Mouse (Mus musculus): ENCODE measurements around the gene Ktn1. TPM values are rescaled to one million over a fixed set of nuclear protein-coding genes. Genes with fewer than 3 reads are reported as not detected.

The Ktn1 gene
- polyA plus RNA-seq, 1 experiment from 2014 or later = 86.6 TPM

GRCm38 (mm10) chr14:47665061-47665778 lies 17.0 kb downstream of the Ktn1 start:
- no peaks in the 10 kb centered on the region for H3K9me3 ChIP-seq (replicated peaks; ENCODE audit: control insufficient read depth, low read length)
- H3K27ac ChIP-seq (replicated peaks; ENCODE audit: low read depth, low read length) = no peak overlapping the region
- ATAC-seq (replicated peaks; ENCODE audit: insufficient number of reproducible peaks, low FRiP score, low TSS enrichment, low read depth) (no peak), DNase-seq (ENCODE audit: low spot score) (no peak)
- no peak overlapping the region for H3K4me2 ChIP-seq (ENCODE audit: low read depth, low read length)
- no peaks in the 10 kb centered on the region for H3K36me3 ChIP-seq (replicated peaks; ENCODE audit: control insufficient read depth, insufficient read depth, low read depth, low read length)
- H3K4me3 ChIP-seq (ENCODE audit: low read depth, low read length) = no peak overlapping the region
- 88% methylated on average over 5 of the region's 5 CpGs for WGBS
- no peaks in the 10 kb centered on the region for H3K27me3 ChIP-seq (ENCODE audit: control insufficient read depth, insufficient read depth, low read length)
- H3K4me1 ChIP-seq (ENCODE audit: control insufficient read depth, insufficient read depth, low read length) = no peaks in the 10 kb centered on the region
- H3K9ac ChIP-seq (replicated peaks; ENCODE audit: low read length) = no peak overlapping the region

DNA sequence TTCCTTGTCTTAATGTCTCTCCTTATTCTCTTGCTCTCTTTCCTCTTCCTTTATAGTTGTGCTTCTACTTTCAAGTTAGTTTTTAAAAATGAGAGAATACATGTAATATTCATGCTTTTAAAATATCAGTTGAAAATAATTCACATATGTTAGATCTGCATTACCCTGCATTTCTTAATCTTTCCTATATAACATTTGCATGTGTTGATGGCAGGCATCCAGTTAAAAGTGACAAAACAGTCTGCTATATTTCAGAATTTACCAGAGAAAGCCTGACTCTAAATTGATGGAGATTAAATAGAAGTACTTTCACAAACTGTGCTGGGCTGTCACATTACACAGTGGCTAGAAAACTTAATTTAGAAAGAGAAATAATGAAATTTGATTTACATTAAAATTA lies 19.8 kb downstream of the Ktn1 start:
- no peak overlapping the region for H3K9ac ChIP-seq (replicated peaks; ENCODE audit: low read length)
- no peak overlapping the region for H3K27ac ChIP-seq (replicated peaks; ENCODE audit: low read depth, low read length)
- H3K36me3 ChIP-seq (replicated peaks; ENCODE audit: control insufficient read depth, insufficient read depth, low read depth, low read length) = no peaks in the 10 kb centered on the region
- DNase-seq (ENCODE audit: low spot score) (no peak), ATAC-seq (replicated peaks; ENCODE audit: insufficient number of reproducible peaks, low FRiP score, low TSS enrichment, low read depth) (no peak)
- no peaks in the 10 kb centered on the region for H3K4me1 ChIP-seq (ENCODE audit: control insufficient read depth, insufficient read depth, low read length)
- H3K4me2 ChIP-seq (ENCODE audit: low read depth, low read length) = no peak overlapping the region
- H3K4me3 ChIP-seq (ENCODE audit: low read depth, low read length) = no peak overlapping the region
- H3K9me3 ChIP-seq (replicated peaks; ENCODE audit: control insufficient read depth, low read length) = no peaks in the 10 kb centered on the region
- no peaks in the 10 kb centered on the region for H3K27me3 ChIP-seq (ENCODE audit: control insufficient read depth, insufficient read depth, low read length)

- Histone ChIP-seq H3K4me1 (ENCODE audit: control insufficient read depth, insufficient read depth, low read length) (no peaks in the 10 kb centered on the region), H3K4me2 (ENCODE audit: low read depth, low read length) (no peak overlapping the region), H3K9ac (replicated peaks; ENCODE audit: low read length) (no peak overlapping the region), H3K9me3 (replicated peaks; ENCODE audit: control insufficient read depth, low read length) (no peaks in the 10 kb centered on the region), H3K36me3 (replicated peaks; ENCODE audit: control insufficient read depth, insufficient read depth, low read depth, low read length) (peaks cover 14% of the 10 kb centered on the region), H3K27me3 (ENCODE audit: control insufficient read depth, insufficient read depth, low read length) (no peaks in the 10 kb centered on the region), H3K4me3 (ENCODE audit: low read depth, low read length) (no peak overlapping the region), H3K27ac (replicated peaks; ENCODE audit: low read depth, low read length) (no peak overlapping the region)
- DNase-seq (ENCODE audit: low spot score) (no peak), ATAC-seq (replicated peaks; ENCODE audit: insufficient number of reproducible peaks, low FRiP score, low TSS enrichment, low read depth) (no peak)
- 93% methylated on average over 10 of the region's 10 CpGs for WGBS
Observed at GRCm38 (mm10) chr14:47682886-47683285, 34.6 kb downstream of the Ktn1 start.

- peaks cover 14% of the 10 kb centered on the region for H3K36me3 ChIP-seq (replicated peaks; ENCODE audit: control insufficient read depth, insufficient read depth, low read depth, low read length)
- H3K4me3 ChIP-seq (ENCODE audit: low read depth, low read length) = no peak overlapping the region
- no peak overlapping the region for H3K9ac ChIP-seq (replicated peaks; ENCODE audit: low read length)
- H3K9me3 ChIP-seq (replicated peaks; ENCODE audit: control insufficient read depth, low read length) = no peaks in the 10 kb centered on the region
- H3K27ac ChIP-seq (replicated peaks; ENCODE audit: low read depth, low read length) = no peak overlapping the region
- no peak overlapping the region for H3K4me2 ChIP-seq (ENCODE audit: low read depth, low read length)
- DNase-seq (ENCODE audit: low spot score) (no peak), ATAC-seq (replicated peaks; ENCODE audit: insufficient number of reproducible peaks, low FRiP score, low TSS enrichment, low read depth) (no peak)
- WGBS = 95% methylated on average over 5 of the region's 5 CpGs
- no peaks in the 10 kb centered on the region for H3K27me3 ChIP-seq (ENCODE audit: control insufficient read depth, insufficient read depth, low read length)
- H3K4me1 ChIP-seq (ENCODE audit: control insufficient read depth, insufficient read depth, low read length) = no peaks in the 10 kb centered on the region
Observed at GRCm38 (mm10) chr14:47684579-47684978, 36.3 kb downstream of the Ktn1 start.

DNA sequence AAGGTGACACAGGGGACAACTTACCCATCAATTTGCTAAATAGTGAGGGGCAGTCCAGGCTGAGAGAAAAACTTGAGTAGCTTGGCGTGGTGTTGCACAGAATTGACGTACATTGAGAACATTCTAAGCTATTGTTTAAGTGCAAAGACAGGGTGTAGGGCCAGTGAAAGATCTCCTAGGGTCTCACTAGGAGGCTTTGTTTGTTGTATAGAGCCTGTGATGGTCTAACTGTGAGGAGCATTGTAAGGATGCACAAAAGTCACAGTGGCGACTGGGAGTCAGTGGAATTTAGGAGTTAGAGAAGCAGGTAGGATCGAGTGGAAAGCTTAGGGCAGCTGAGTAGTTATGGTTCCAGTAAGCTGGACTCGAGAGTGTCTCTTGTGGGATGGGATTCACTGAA lies 50.9 kb downstream of the Ktn1 start:
- no peak for ATAC-seq (replicated peaks; ENCODE audit: insufficient number of reproducible peaks, low FRiP score, low TSS enrichment, low read depth)
- no peaks in the 10 kb centered on the region for H3K27me3 ChIP-seq (ENCODE audit: control insufficient read depth, insufficient read depth, low read length)
- no peak overlapping the region for H3K4me3 ChIP-seq (ENCODE audit: low read depth, low read length)
- 74% methylated on average over 5 of the region's 5 CpGs for WGBS
- H3K9ac ChIP-seq (replicated peaks; ENCODE audit: low read length) = no peak overlapping the region
- DNase-seq (ENCODE audit: low spot score) = no peak
- H3K36me3 ChIP-seq (replicated peaks; ENCODE audit: control insufficient read depth, insufficient read depth, low read depth, low read length) = no peaks in the 10 kb centered on the region; the same call in none of the 2 replicates
- H3K9me3 ChIP-seq (replicated peaks; ENCODE audit: control insufficient read depth, low read length) = no peaks in the 10 kb centered on the region
- H3K4me2 ChIP-seq (ENCODE audit: low read depth, low read length) = no peak overlapping the region
- no peak overlapping the region for H3K27ac ChIP-seq (replicated peaks; ENCODE audit: low read depth, low read length)
- no peaks in the 10 kb centered on the region for H3K4me1 ChIP-seq (ENCODE audit: control insufficient read depth, insufficient read depth, low read length)

DNA sequence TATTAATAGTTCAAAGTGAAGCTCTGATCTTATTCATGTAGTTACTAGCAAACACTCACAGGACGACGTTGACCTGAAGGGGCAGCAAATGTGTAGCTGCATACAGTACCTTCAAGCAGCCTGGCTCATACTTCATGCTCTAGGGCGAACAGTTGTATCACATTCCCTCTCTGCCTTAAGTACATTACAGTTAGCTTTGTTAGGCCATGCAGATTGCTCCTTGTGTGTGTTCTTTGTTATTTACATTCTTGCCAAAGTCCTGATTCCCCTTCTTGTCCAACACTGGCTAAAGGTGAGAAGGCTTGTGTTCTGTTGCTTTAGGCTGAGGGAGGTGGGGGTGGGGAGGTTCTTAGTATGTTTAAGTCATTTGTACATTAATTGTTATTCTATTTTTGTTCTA lies 61.3 kb downstream of the Ktn1 start:
- H3K27me3 ChIP-seq (ENCODE audit: control insufficient read depth, insufficient read depth, low read length) = no peaks in the 10 kb centered on the region
- H3K9me3 ChIP-seq (replicated peaks; ENCODE audit: control insufficient read depth, low read length) = no peaks in the 10 kb centered on the region
- H3K4me1 ChIP-seq (ENCODE audit: control insufficient read depth, insufficient read depth, low read length) = no peaks in the 10 kb centered on the region
- H3K27ac ChIP-seq (replicated peaks; ENCODE audit: low read depth, low read length) = no peak overlapping the region
- WGBS = 89% methylated on average over 3 of the region's 3 CpGs
- no peak for DNase-seq (ENCODE audit: low spot score)
- H3K36me3 ChIP-seq (replicated peaks; ENCODE audit: control insufficient read depth, insufficient read depth, low read depth, low read length) = peaks cover 3% of the 10 kb centered on the region
- ATAC-seq (replicated peaks; ENCODE audit: insufficient number of reproducible peaks, low FRiP score, low TSS enrichment, low read depth) = no peak
- H3K9ac ChIP-seq (replicated peaks; ENCODE audit: low read length) = no peak overlapping the region
- no peak overlapping the region for H3K4me3 ChIP-seq (ENCODE audit: low read depth, low read length)
- no peak overlapping the region for H3K4me2 ChIP-seq (ENCODE audit: low read depth, low read length)

GRCm38 (mm10) chr14:47715771-47716170 lies 67.5 kb downstream of the Ktn1 start:
- H3K4me3 ChIP-seq (ENCODE audit: low read depth, low read length) = no peak overlapping the region
- no peaks in the 10 kb centered on the region for H3K4me1 ChIP-seq (ENCODE audit: control insufficient read depth, insufficient read depth, low read length)
- no peak overlapping the region for H3K4me2 ChIP-seq (ENCODE audit: low read depth, low read length)
- no peaks in the 10 kb centered on the region for H3K9me3 ChIP-seq (replicated peaks; ENCODE audit: control insufficient read depth, low read length)
- H3K36me3 ChIP-seq (replicated peaks; ENCODE audit: control insufficient read depth, insufficient read depth, low read depth, low read length) = peaks cover 3% of the 10 kb centered on the region
- H3K27ac ChIP-seq (replicated peaks; ENCODE audit: low read depth, low read length) = no peak overlapping the region
- no peak overlapping the region for H3K9ac ChIP-seq (replicated peaks; ENCODE audit: low read length)
- ATAC-seq (replicated peaks; ENCODE audit: insufficient number of reproducible peaks, low FRiP score, low TSS enrichment, low read depth) (no peak), DNase-seq (ENCODE audit: low spot score) (no peak)
- no peaks in the 10 kb centered on the region for H3K27me3 ChIP-seq (ENCODE audit: control insufficient read depth, insufficient read depth, low read length)
- 87% methylated on average over 3 of the region's 3 CpGs for WGBS

GRCm38 (mm10) chr14:47717916-47718606 lies 69.8 kb downstream of the Ktn1 start:
- H3K4me3 ChIP-seq (ENCODE audit: low read depth, low read length) = no peak overlapping the region
- ATAC-seq (replicated peaks; ENCODE audit: insufficient number of reproducible peaks, low FRiP score, low TSS enrichment, low read depth) (no peak), DNase-seq (ENCODE audit: low spot score) (no peak)
- no peaks in the 10 kb centered on the region for H3K4me1 ChIP-seq (ENCODE audit: control insufficient read depth, insufficient read depth, low read length)
- no peak overlapping the region for H3K4me2 ChIP-seq (ENCODE audit: low read depth, low read length)
- no peaks in the 10 kb centered on the region for H3K36me3 ChIP-seq (replicated peaks; ENCODE audit: control insufficient read depth, insufficient read depth, low read depth, low read length)
- no peaks in the 10 kb centered on the region for H3K9me3 ChIP-seq (replicated peaks; ENCODE audit: control insufficient read depth, low read length)
- H3K27me3 ChIP-seq (ENCODE audit: control insufficient read depth, insufficient read depth, low read length) = no peaks in the 10 kb centered on the region
- no peak overlapping the region for H3K9ac ChIP-seq (replicated peaks; ENCODE audit: low read length)
- H3K27ac ChIP-seq (replicated peaks; ENCODE audit: low read depth, low read length) = no peak overlapping the region
- 89% methylated on average over 14 of the region's 14 CpGs for WGBS

All from embryonic facial prominence, embryonic 11.5 days (tissue).